Mouse (Mus musculus) bone marrow macrophage, adult 2 months (primary cell): ENCODE data around the gene Vcl. TPM values are rescaled to one million over a fixed set of nuclear protein-coding genes. Genes with fewer than 3 reads are reported as not detected.
A peak's percentile ranks its signal among the peaks of the same experiment; 100 is the strongest.

Experiments
- H3K27ac ChIP-seq: 2 replicates; pipeline ENCODE4 v1.5.1; 2012; ENCODE audit warnings: low read depth, low read length; ENCODE audit not compliant: insufficient read depth
- H3K4me1 ChIP-seq: 2 replicates; pipeline ENCODE4 v1.6.1; 2012; ENCODE audit warnings: low read length; ENCODE audit not compliant: control insufficient read depth, insufficient read depth
- H3K4me3 ChIP-seq: 2 replicates; pipeline ENCODE4 v1.5.1; 2012; ENCODE audit warnings: mild to moderate bottlenecking, low read length, moderate library complexity; ENCODE audit not compliant: insufficient read depth
- CTCF ChIP-seq: IDR thresholded peaks from 2 replicates; pipeline ENCODE4 v1.5.1; 2012; ENCODE audit warnings: low read depth, mild to moderate bottlenecking, low read length, moderate library complexity
- POLR2A ChIP-seq: IDR thresholded peaks from 2 replicates; pipeline ENCODE4 v1.6.1; 2012; ENCODE audit warnings: mild to moderate bottlenecking, low read depth, low read length, borderline replicate concordance
- polyA plus RNA-seq: library from polyadenylated mRNA; stranded (reverse); fragments of >200 nt; gene quantifications from 2 replicates; pipeline ENCODE4 v1.2.4, GENCODE M21; 2012; ENCODE audit not compliant: missing spikeins, insufficient read depth, insufficient read length

Vcl gene
- polyA plus RNA-seq, 1 experiment, result 13.2 TPM

GRCm38 (mm10) chr14:20911811-20912210 lies 17.4 kb upstream of the Vcl start:
- H3K27ac ChIP-seq, result no peak overlapping the region

GRCm38 (mm10) chr14:20914415-20914814 lies 14.8 kb upstream of the Vcl start:
- Histone ChIP-seq H3K27ac (no peak overlapping the region), H3K4me1 (0 out of 2 replicates have a peak, but pooled peaks cover 2% of the 10 kb centered on the region), H3K4me3 (no peak overlapping the region)
- TF ChIP-seq CTCF (no peak), POLR2A (no peak)

More at GRCm38 (mm10) chr14:20911811-20912210, 17.4 kb upstream of the Vcl start:
- TF ChIP-seq POLR2A (no peak), CTCF (no peak)
- Histone ChIP-seq H3K4me1 (0 out of 2 replicates have a peak, but pooled peaks cover 2% of the 10 kb centered on the region), H3K4me3 (no peak overlapping the region)

GRCm38 (mm10) chr14:20916625-20917612 lies 12.3 kb upstream of the Vcl start:
- Histone ChIP-seq H3K27ac (no peak overlapping the region), H3K4me1 (0 out of 2 replicates have a peak, but pooled peaks cover 2% of the 10 kb centered on the region), H3K4me3 (no peak overlapping the region)
- no peak for TF ChIP-seq POLR2A
- no peak for TF ChIP-seq CTCF

- H3K4me3 ChIP-seq, result no peak overlapping the region
- H3K27ac ChIP-seq, result no peak overlapping the region
- TF ChIP-seq CTCF (no peak), POLR2A (no peak)
- H3K4me1 ChIP-seq, result peaks cover 13% of the 10 kb centered on the region
These were observed 5.0 kb upstream of the Vcl start for GRCm38 (mm10) chr14:20924071-20924789.

- no peak overlapping the region for H3K4me3 ChIP-seq
- peaks cover 26% of the 10 kb centered on the region for H3K4me1 ChIP-seq
- H3K27ac ChIP-seq, result peak overlapping the region; percentile 66
- TF ChIP-seq CTCF (no peak), POLR2A (no peak)
These were observed 1.5 kb upstream of the Vcl start for GRCm38 (mm10) chr14:20927470-20928307.

GRCm38 (mm10) chr14:20928308-20928685 lies 901 bp upstream of the Vcl start:
- Histone ChIP-seq H3K27ac (peak overlapping the region; percentile 66), H3K4me3 (peak overlapping the region; percentile 74), H3K4me1 (peaks cover 26% of the 10 kb centered on the region)
- TF ChIP-seq CTCF (no peak), POLR2A (no peak)

GRCm38 (mm10) chr14:20929814-20930434 lies 726 bp downstream of the Vcl start:
- H3K27ac ChIP-seq, result no peak overlapping the region

GRCm38 (mm10) chr14:20930481-20931391 lies 1.5 kb downstream of the Vcl start:
- Histone ChIP-seq H3K4me3 (peak overlapping the region; percentile 87), H3K4me1 (peaks cover 26% of the 10 kb centered on the region), H3K27ac (no peak overlapping the region)
- TF ChIP-seq POLR2A (no peak), CTCF (no peak)

More at GRCm38 (mm10) chr14:20929814-20930434, 726 bp downstream of the Vcl start:
- TF ChIP-seq POLR2A, result no peak
- TF ChIP-seq CTCF, result no peak
- Histone ChIP-seq H3K4me1 (peaks cover 26% of the 10 kb centered on the region), H3K4me3 (peak overlapping the region; percentile 87)
